ENCODE assay signal across 8 mouse cellular contexts in genomic region chr19:55061951-55062350, GRCm38 (mm10).
DNase-seq lines count a peak whose midpoint lies in the region; ATAC-seq and TF ChIP-seq lines count a peak whose summit lies in the region.

No protein-coding gene starts in this region.

- TF ChIP-seq CTCF in hindbrain, postnatal 0 days (IDR thresholded peaks at IDR 0.05; ENCODE audit: low read depth), result peak; percentile 84

- no peaks in the 10 kb centered on the region; the same call in 1 of the 2 replicates for H3K4me1 ChIP-seq in hindbrain, postnatal 0 days (ENCODE audit: insufficient read depth, low read length)
- peaks cover 10% of the 10 kb centered on the region for H3K4me1 ChIP-seq in limb, embryonic 10.5 days
- H3K4me1 ChIP-seq in midbrain, embryonic 15.5 days, result peaks cover 7% of the 10 kb centered on the region

- H3K27me3 ChIP-seq in hindbrain, postnatal 0 days (ENCODE audit: insufficient read depth, low read length), result no peaks in the 10 kb centered on the region
- no peaks in the 10 kb centered on the region for H3K27me3 ChIP-seq in limb, embryonic 10.5 days (ENCODE audit: low read depth, poor library complexity, severe bottlenecking)
- no peaks in the 10 kb centered on the region for H3K27me3 ChIP-seq in midbrain, embryonic 15.5 days (replicated peaks)

- H3K9ac ChIP-seq in hindbrain, postnatal 0 days (replicated peaks; ENCODE audit: low read length), result no peak overlapping the region
- no peak overlapping the region for H3K9ac ChIP-seq in midbrain, embryonic 15.5 days

- peak; percentile 69 for ATAC-seq in frontal cortex, adult (ENCODE audit: low TSS enrichment)
- peak; percentile 36; the same call in 1 of the 2 replicates for ATAC-seq in hindbrain, postnatal 0 days
- ATAC-seq in midbrain, embryonic 15.5 days (replicated peaks), result peak; percentile 25; the same call in 1 of the 2 replicates

- no peak for DNase-seq in frontal cortex, postnatal 25 days (ENCODE audit: low spot score in 2 of 2)
- peak; percentile 62 for DNase-seq in ES-CJ7 (ENCODE audit: low read depth, low spot score)
- DNase-seq in cerebellum, postnatal 36 days, result peak; percentile 45 to 54
- DNase-seq in hindbrain, postnatal 0 days (ENCODE audit: low spot score), result peak; percentile 92
- DNase-seq in limb, embryonic 10.5 days (ENCODE audit: low spot score), result peak; percentile 47
- peak; percentile 51 for DNase-seq in thymus, postnatal 4 days

- H3K9me3 ChIP-seq in hindbrain, postnatal 0 days (ENCODE audit: low read length), result no peaks in the 10 kb centered on the region
- no peaks in the 10 kb centered on the region for H3K9me3 ChIP-seq in limb, embryonic 10.5 days (replicated peaks)
- no peaks in the 10 kb centered on the region for H3K9me3 ChIP-seq in midbrain, embryonic 15.5 days

- no peak overlapping the region for H3K4me3 ChIP-seq in hindbrain, postnatal 0 days (ENCODE audit: low read length)
- H3K4me3 ChIP-seq in limb, embryonic 10.5 days, result no peak overlapping the region
- no peak overlapping the region for H3K4me3 ChIP-seq in midbrain, embryonic 15.5 days

- no peak overlapping the region for H3K27ac ChIP-seq in hindbrain, postnatal 0 days
- H3K27ac ChIP-seq in limb, embryonic 10.5 days, result no peak overlapping the region
- H3K27ac ChIP-seq in midbrain, embryonic 15.5 days, result no peak overlapping the region

- no peaks in the 10 kb centered on the region for H3K36me3 ChIP-seq in hindbrain, postnatal 0 days (ENCODE audit: insufficient read depth, low read length)
- H3K36me3 ChIP-seq in limb, embryonic 10.5 days, result no peaks in the 10 kb centered on the region
- H3K36me3 ChIP-seq in midbrain, embryonic 15.5 days (replicated peaks), result no peaks in the 10 kb centered on the region

- 24% methylated on average over 5 of the region's 5 CpGs for WGBS in hindbrain, postnatal 0 days
- WGBS in limb, embryonic 10.5 days, result 31% methylated on average over 5 of the region's 5 CpGs
- 28% methylated on average over 4 of the region's 5 CpGs for WGBS in midbrain, embryonic 15.5 days

- 0 out of 2 replicates have a peak overlapping the region, but pooled peaks have one; percentile 72 for H3K4me2 ChIP-seq in hindbrain, postnatal 0 days (ENCODE audit: low read depth, low read length)
- H3K4me2 ChIP-seq in midbrain, embryonic 15.5 days, result 0 out of 2 replicates have a peak overlapping the region, but pooled peaks have one; percentile 5

Comparison
In these comparisons a context has a peak if more than half of its experiments do, and no peak if none do; other contexts are left out.
1. DNase-seq: peak in ES-CJ7 (single experiment), cerebellum, postnatal 36 days (2 of 2), hindbrain, postnatal 0 days (single experiment), limb, embryonic 10.5 days (single experiment) and thymus, postnatal 4 days (single experiment); none in frontal cortex, postnatal 25 days (0 of 2).
2. Peak in every context shown above with its lines, with median percentiles within 50 percentile points of each other: ATAC-seq.